Mouse (Mus musculus) stomach, embryonic 14.5 days (tissue): ENCODE results near the gene Pdilt. TPM values are rescaled to one million over a fixed set of nuclear protein-coding genes. Genes with fewer than 3 reads are reported as not detected.

ENCODE experiments used
- polyA plus RNA-seq: library from polyadenylated mRNA; unstranded; fragments of >200 nt; fragmentation: Nextera tagmentation; extraction: Ambion mirVana; gene quantifications from 2 replicates; pipeline ENCODE4 v1.2.1, GENCODE M21; 2014

Pdilt gene
- polyA plus RNA-seq, 1 experiment from 2014 or later: not detected

Other genes with a start within 250 kb of the Pdilt start
- not detected in 2 replicates for gene Gp2, start 64.2 kb downstream of the Pdilt start, polyA plus RNA-seq
- not detected in 2 replicates for gene Umod, start 44.2 kb downstream of the Pdilt start, polyA plus RNA-seq
- gene Acsm5, start 4.0 kb downstream of the Pdilt start, polyA plus RNA-seq: not detected in 2 replicates
- not detected in 2 replicates for gene Acsm2, start 30.9 kb upstream of the Pdilt start, polyA plus RNA-seq
- gene Acsm1, start 83.5 kb upstream of the Pdilt start, polyA plus RNA-seq: not detected in 2 replicates
- not detected in 2 replicates for gene Acsm4, start 166.5 kb upstream of the Pdilt start, polyA plus RNA-seq
- gene Thumpd1, start 197.3 kb upstream of the Pdilt start, polyA plus RNA-seq: 73.5 and 77.1 TPM in 2 replicates
- gene Acsm3, start 237.4 kb upstream of the Pdilt start, polyA plus RNA-seq: 11.0 and 11.6 TPM in 2 replicates